In the genomic region with DNA sequence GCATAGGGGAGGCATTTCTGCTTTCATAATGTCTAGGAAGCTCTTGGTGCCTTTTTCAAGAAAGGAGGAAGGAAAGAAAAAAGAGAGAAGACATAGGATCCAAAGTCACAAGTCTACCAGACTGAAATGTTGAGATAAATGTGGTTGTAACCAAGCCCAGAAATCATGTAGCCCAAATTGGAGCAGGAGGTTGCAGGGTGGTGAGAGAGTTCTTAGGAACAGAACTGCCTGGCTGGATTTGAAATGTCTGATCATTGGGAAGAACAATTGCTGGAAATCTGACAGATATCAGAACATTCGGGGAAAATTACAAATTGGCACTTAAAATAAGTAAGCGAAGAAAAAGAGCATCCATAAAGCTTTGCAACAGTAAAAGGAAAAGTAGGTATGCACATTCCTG, we compare ENCODE assay signal across 28 mouse cellular contexts. TPM values are rescaled to one million over a fixed set of nuclear protein-coding genes. Genes with fewer than 3 reads are reported as not detected.
"Had no signal": no experiment of that assay in that cellular context is flagged by ENCODE, and none has a peak within 500 bp of the region (broad histone marks: within the 10 kb centered on the region; RNA-seq: fewer than 3 reads in every experiment).

No protein-coding gene starts in this region.

- H3K4me3 ChIP-seq: embryonic facial prominence, embryonic 10.5 days; embryonic facial prominence, embryonic 12.5 days; embryonic facial prominence, embryonic 13.5 days; embryonic facial prominence, embryonic 15.5 days; erythroblast, embryonic 14.5 days; forebrain, embryonic 10.5 days; forebrain, embryonic 12.5 days; forebrain, embryonic 13.5 days; forebrain, embryonic 15.5 days; gastrocnemius, adult 2 months; heart, adult 2 months had no signal

- H3K27ac ChIP-seq: embryonic facial prominence, embryonic 10.5 days; embryonic facial prominence, embryonic 12.5 days; embryonic facial prominence, embryonic 13.5 days; embryonic facial prominence, embryonic 15.5 days; forebrain, embryonic 10.5 days; forebrain, embryonic 12.5 days; forebrain, embryonic 13.5 days; forebrain, embryonic 15.5 days; gastrocnemius, adult 2 months; heart, adult 2 months had no signal

- DNase-seq: cerebellum, adult 8-10 months; cerebellum, adult 9-10 months; cerebellum, adult 9-11 months; cerebellum, postnatal 10 days; cerebellum, postnatal 14 days; cerebellum, postnatal 25 days; cerebellum, postnatal 36 days; embryo, embryonic 11 days; forebrain, postnatal 0 days; gastrocnemius, adult 2 months; gastrocnemius, postnatal 10 days; gastrocnemius, postnatal 14 days; gastrocnemius, postnatal 25 days; gastrocnemius, postnatal 36 days; heart, adult 11 months; heart, adult 18-20 months; heart, adult 2 months had no signal

RNA-seq across cellular contexts. Expression of gene Plppr4, which starts 56.6 kb away (rescaled TPM):
- total RNA-seq: common myeloid progenitor, adult 5-6 weeks; granulocyte monocyte progenitor cell, adult 5-6 weeks had no signal
